Mouse (Mus musculus): Measurements from ENCODE around the gene Zdhhc14. TPM values are rescaled to one million over a fixed set of nuclear protein-coding genes. Genes with fewer than 3 reads are reported as not detected.

Zdhhc14 gene
- polyA plus RNA-seq, 1 experiment from 2014 or later, result 52.7 TPM

GRCm38 (mm10) chr17:5800254-5800653, 307.9 kb downstream of the Zdhhc14 start:
- WGBS (ENCODE audit: missing documents), result 30% methylated on average over 2 of the region's 2 CpGs
- Histone ChIP-seq H3K79me2 (ENCODE audit: inconsistent target) (no peaks in the 10 kb centered on the region), H3K27ac (peak overlapping the region; percentile 87), H3K4me3 (ENCODE audit: inconsistent target) (no peak overlapping the region), H3K36me3 (ENCODE audit: inconsistent target) (no peaks in the 10 kb centered on the region)

- H3K27ac ChIP-seq, result peak overlapping the region; percentile 87
These were observed 308.6 kb downstream of the Zdhhc14 start for GRCm38 (mm10) chr17:5800824-5801560.

GRCm38 (mm10) chr17:5801761-5802655, 309.7 kb downstream of the Zdhhc14 start:
- H3K36me3 ChIP-seq (ENCODE audit: inconsistent target), result no peaks in the 10 kb centered on the region
- 37% methylated on average over 17 of the region's 17 CpGs for WGBS (ENCODE audit: missing documents)
- no peak overlapping the region for H3K4me3 ChIP-seq (ENCODE audit: inconsistent target)
- no peaks in the 10 kb centered on the region for H3K79me2 ChIP-seq (ENCODE audit: inconsistent target)
- H3K27ac ChIP-seq, result peak overlapping the region; percentile 87

More at GRCm38 (mm10) chr17:5800824-5801560, 308.6 kb downstream of the Zdhhc14 start:
- WGBS (ENCODE audit: missing documents), result 78% methylated on average over 7 of the region's 7 CpGs
- H3K36me3 ChIP-seq (ENCODE audit: inconsistent target), result no peaks in the 10 kb centered on the region
- H3K4me3 ChIP-seq (ENCODE audit: inconsistent target), result no peak overlapping the region
- H3K79me2 ChIP-seq (ENCODE audit: inconsistent target), result no peaks in the 10 kb centered on the region

- no peaks in the 10 kb centered on the region for H3K79me2 ChIP-seq (ENCODE audit: inconsistent target)
- H3K36me3 ChIP-seq (ENCODE audit: inconsistent target), result no peaks in the 10 kb centered on the region
- WGBS (ENCODE audit: missing documents), result 62% methylated on average over 5 of the region's 5 CpGs
- peak overlapping the region; percentile 87; the same call in 1 of the 2 replicates for H3K27ac ChIP-seq
- H3K4me3 ChIP-seq (ENCODE audit: inconsistent target), result no peak overlapping the region
These were observed 310.2 kb downstream of the Zdhhc14 start for GRCm38 (mm10) chr17:5802656-5802955.

Other genes starting within 250 kb of the Zdhhc14 start
- 0.16 to 0.23 TPM in 2 of 3 replicates, not detected in the other for gene Ldhal6b, start 73.8 kb upstream of the Zdhhc14 start, polyA plus RNA-seq (2018)
- gene Tmem242, start 52.3 kb upstream of the Zdhhc14 start, polyA plus RNA-seq (2018), result 86.0 to 110 TPM (median 99.2 TPM) in 3 replicates

Measured in macrophage (primary cell).